Mouse (Mus musculus) forebrain, embryonic 13.5 days (tissue): ENCODE measurements around the gene Pigm. TPM values are rescaled to one million over a fixed set of nuclear protein-coding genes. Genes with fewer than 3 reads are reported as not detected.

Experiments used
- ATAC-seq: fragments of 200-750 bp; cut with Nextera tagmentation; 2 replicates; pipeline ENCODE4 v1.8.0; 2017
- H3K27ac ChIP-seq: fragments of 300-500 bp; sonication (generic); 2 replicates; pipeline ENCODE4 v1.5.1; 2015; ENCODE audit warnings: inconsistent platforms, mild to moderate bottlenecking, moderate library complexity
- H3K27me3 ChIP-seq: fragments of 300-500 bp; sonication (generic); 2 replicates; pipeline ENCODE4 v1.6.1; 2015; ENCODE audit warnings: mild to moderate bottlenecking, inconsistent platforms
- H3K36me3 ChIP-seq: fragments of 300-500 bp; sonication (generic); 2 replicates; pipeline ENCODE4 v1.6.1; 2015; ENCODE audit warnings: mild to moderate bottlenecking, inconsistent platforms; ENCODE audit not compliant: poor library complexity, severe bottlenecking
- H3K4me1 ChIP-seq: fragments of 300-500 bp; sonication (generic); 2 replicates; pipeline ENCODE4 v1.6.1; 2015; ENCODE audit warnings: inconsistent platforms
- H3K4me2 ChIP-seq: fragments of 300-500 bp; sonication (generic); 2 replicates; pipeline ENCODE4 v1.6.1; 2015; ENCODE audit warnings: inconsistent platforms, mild to moderate bottlenecking, moderate library complexity
- H3K4me3 ChIP-seq: fragments of 300-500 bp; sonication (generic); 2 replicates; pipeline ENCODE4 v1.5.1; 2015; ENCODE audit warnings: mild to moderate bottlenecking, inconsistent platforms
- H3K9ac ChIP-seq: fragments of 300-500 bp; sonication (generic); 2 replicates; pipeline ENCODE4 v1.6.1; 2015; ENCODE audit warnings: mild to moderate bottlenecking, inconsistent platforms
- H3K9me3 ChIP-seq: fragments of 300-500 bp; sonication (generic); replicated peaks from 2 replicates; pipeline ENCODE4 v1.6.1; 2016; ENCODE audit warnings: inconsistent platforms
- WGBS: fragments of 180-500 bp; shearing (Covaris S2); methylation state at CpG from one replicate; pipeline ENCODE4 v1.1.7; 2015; 5-methylcytosine and 5-hydroxymethylcytosine counted together
- polyA plus RNA-seq: library from polyadenylated mRNA; unstranded; fragments of >200 nt; fragmentation: Nextera tagmentation; extraction: Ambion mirVana; gene quantifications from 2 replicates; pipeline ENCODE4 v1.2.1, GENCODE M21; 2015

The Pigm gene
- polyA plus RNA-seq, 1 experiment from 2014 or later = 5.6 TPM

GRCm38 (mm10) chr1:172420181-172420580 is 43.8 kb downstream of the Pigm start:
- no peaks in the 10 kb centered on the region for H3K27me3 ChIP-seq
- 90% methylated on average over 6 of the region's 6 CpGs for WGBS
- no peak overlapping the region for H3K4me2 ChIP-seq
- no peak overlapping the region for H3K27ac ChIP-seq
- H3K9ac ChIP-seq = no peak overlapping the region
- H3K4me3 ChIP-seq = no peak overlapping the region
- H3K9me3 ChIP-seq = no peaks in the 10 kb centered on the region
- H3K4me1 ChIP-seq = no peaks in the 10 kb centered on the region
- H3K36me3 ChIP-seq = no peaks in the 10 kb centered on the region
- no peak for ATAC-seq

- Histone ChIP-seq H3K9ac (no peak overlapping the region), H3K36me3 (no peaks in the 10 kb centered on the region), H3K27ac (no peak overlapping the region), H3K4me1 (no peaks in the 10 kb centered on the region), H3K4me3 (no peak overlapping the region), H3K27me3 (no peaks in the 10 kb centered on the region), H3K4me2 (no peak overlapping the region), H3K9me3 (no peaks in the 10 kb centered on the region)
- 76% methylated on average over 1 of the region's 1 CpGs for WGBS
- no peak for ATAC-seq
Measured at GRCm38 (mm10) chr1:172423393-172423792, 47.0 kb downstream of the Pigm start.

- Histone ChIP-seq H3K27ac (no peak overlapping the region), H3K27me3 (no peaks in the 10 kb centered on the region), H3K36me3 (no peaks in the 10 kb centered on the region), H3K4me3 (no peak overlapping the region), H3K4me1 (no peaks in the 10 kb centered on the region), H3K9ac (no peak overlapping the region), H3K9me3 (no peaks in the 10 kb centered on the region), H3K4me2 (no peak overlapping the region)
- no peak for ATAC-seq
- WGBS = 60% methylated on average over 1 of the region's 1 CpGs
Measured at GRCm38 (mm10) chr1:172426419-172426818, 50.1 kb downstream of the Pigm start.

GRCm38 (mm10) chr1:172427841-172428240 is 51.5 kb downstream of the Pigm start:
- Histone ChIP-seq H3K4me1 (no peaks in the 10 kb centered on the region), H3K36me3 (no peaks in the 10 kb centered on the region), H3K4me3 (no peak overlapping the region), H3K9me3 (no peaks in the 10 kb centered on the region), H3K27ac (no peak overlapping the region), H3K27me3 (no peaks in the 10 kb centered on the region), H3K9ac (no peak overlapping the region), H3K4me2 (no peak overlapping the region)
- WGBS = 88% methylated on average over 3 of the region's 3 CpGs
- ATAC-seq = no peak

- H3K9me3 ChIP-seq = no peaks in the 10 kb centered on the region
- no peaks in the 10 kb centered on the region for H3K4me1 ChIP-seq
- no peak overlapping the region for H3K4me2 ChIP-seq
- H3K27me3 ChIP-seq = no peaks in the 10 kb centered on the region
- no peak overlapping the region for H3K4me3 ChIP-seq
- WGBS = 95% methylated on average over 1 of the region's 1 CpGs
- H3K9ac ChIP-seq = no peak overlapping the region
- no peak for ATAC-seq
- H3K36me3 ChIP-seq = no peaks in the 10 kb centered on the region
- no peak overlapping the region for H3K27ac ChIP-seq
Measured at GRCm38 (mm10) chr1:172428614-172429013, 52.3 kb downstream of the Pigm start.

- H3K9ac ChIP-seq = no peak overlapping the region
- ATAC-seq = no peak
- no peaks in the 10 kb centered on the region for H3K9me3 ChIP-seq
- no peaks in the 10 kb centered on the region for H3K4me1 ChIP-seq
- no peak overlapping the region for H3K4me3 ChIP-seq
- H3K4me2 ChIP-seq = no peak overlapping the region
- no peak overlapping the region for H3K27ac ChIP-seq
- no peaks in the 10 kb centered on the region for H3K27me3 ChIP-seq
- 57% methylated on average over 9 of the region's 9 CpGs for WGBS
- no peaks in the 10 kb centered on the region for H3K36me3 ChIP-seq
Measured at GRCm38 (mm10) chr1:172430731-172431220, 54.4 kb downstream of the Pigm start.

- no peak overlapping the region for H3K9ac ChIP-seq
- H3K27me3 ChIP-seq = no peaks in the 10 kb centered on the region
- no peaks in the 10 kb centered on the region for H3K36me3 ChIP-seq
- no peak overlapping the region for H3K4me3 ChIP-seq
- H3K27ac ChIP-seq = no peak overlapping the region
- no peaks in the 10 kb centered on the region for H3K9me3 ChIP-seq
- no peak overlapping the region for H3K4me2 ChIP-seq
- ATAC-seq = no peak
- 57% methylated on average over 4 of the region's 4 CpGs for WGBS
- no peaks in the 10 kb centered on the region for H3K4me1 ChIP-seq
Measured at GRCm38 (mm10) chr1:172431836-172432586, 55.7 kb downstream of the Pigm start.

GRCm38 (mm10) chr1:172432587-172432955 is 56.2 kb downstream of the Pigm start:
- H3K9me3 ChIP-seq = no peaks in the 10 kb centered on the region

GRCm38 (mm10) chr1:172433012-172433850 is 56.9 kb downstream of the Pigm start:
- Histone ChIP-seq H3K4me3 (no peak overlapping the region), H3K4me2 (no peak overlapping the region), H3K36me3 (no peaks in the 10 kb centered on the region), H3K27ac (no peak overlapping the region), H3K9me3 (no peaks in the 10 kb centered on the region), H3K9ac (no peak overlapping the region), H3K4me1 (no peaks in the 10 kb centered on the region), H3K27me3 (no peaks in the 10 kb centered on the region)
- ATAC-seq = no peak
- WGBS = 92% methylated on average over 20 of the region's 20 CpGs

More at GRCm38 (mm10) chr1:172432587-172432955, 56.2 kb downstream of the Pigm start:
- no peak overlapping the region for H3K27ac ChIP-seq
- H3K27me3 ChIP-seq = no peaks in the 10 kb centered on the region
- no peaks in the 10 kb centered on the region for H3K36me3 ChIP-seq
- no peak overlapping the region for H3K9ac ChIP-seq
- no peak overlapping the region for H3K4me2 ChIP-seq
- H3K4me1 ChIP-seq = no peaks in the 10 kb centered on the region
- H3K4me3 ChIP-seq = no peak overlapping the region
- WGBS = 90% methylated on average over 3 of the region's 3 CpGs
- no peak for ATAC-seq

Other genes with a start within 250 kb of the Pigm start
- gene Pex19, start 249.8 kb upstream of the Pigm start, polyA plus RNA-seq = 155 and 163 TPM in 2 replicates
- 112 and 125 TPM in 2 replicates for gene Dcaf8, start 228.5 kb upstream of the Pigm start, polyA plus RNA-seq
- gene Pea15a, start 169.7 kb upstream of the Pigm start, polyA plus RNA-seq = 470 and 471 TPM in 2 replicates
- 4.5 TPM in 2 replicates for gene Casq1, start 156.7 kb upstream of the Pigm start, polyA plus RNA-seq
- gene Atp1a4, start 118.1 kb upstream of the Pigm start, polyA plus RNA-seq = 0.10 TPM in 1 of 2 replicates, not detected in the other
- 164 and 169 TPM in 2 replicates for gene Igsf8, start 114.9 kb upstream of the Pigm start, polyA plus RNA-seq
- 17.6 and 17.8 TPM in 2 replicates for gene Atp1a2, start 78.5 kb upstream of the Pigm start, polyA plus RNA-seq
- gene Kcnj9, start 47.2 kb upstream of the Pigm start, polyA plus RNA-seq = 1.8 and 3.0 TPM in 2 replicates
- 1.2 and 1.5 TPM in 2 replicates for gene Kcnj10, start 35.3 kb upstream of the Pigm start, polyA plus RNA-seq
- 0.21 and 0.23 TPM in 2 replicates for gene Slamf9, start 98.8 kb downstream of the Pigm start, polyA plus RNA-seq
- 78.7 and 90.7 TPM in 2 replicates for gene Igsf9, start 105.2 kb downstream of the Pigm start, polyA plus RNA-seq
- 52.9 and 55.8 TPM in 2 replicates for gene Tagln2, start 123.5 kb downstream of the Pigm start, polyA plus RNA-seq
- gene Cfap45, start 144.3 kb downstream of the Pigm start, polyA plus RNA-seq = 1.4 and 2.2 TPM in 2 replicates
- gene Vsig8, start 179.4 kb downstream of the Pigm start, polyA plus RNA-seq = 0.11 and 0.14 TPM in 2 replicates
- gene Slamf8, start 214.0 kb downstream of the Pigm start, polyA plus RNA-seq = not detected in 2 replicates
- gene Fcrl6, start 226.0 kb downstream of the Pigm start, polyA plus RNA-seq = not detected in 2 replicates